Comparison of ENCODE assay signal across 9 mouse cellular contexts in the genomic region with DNA sequence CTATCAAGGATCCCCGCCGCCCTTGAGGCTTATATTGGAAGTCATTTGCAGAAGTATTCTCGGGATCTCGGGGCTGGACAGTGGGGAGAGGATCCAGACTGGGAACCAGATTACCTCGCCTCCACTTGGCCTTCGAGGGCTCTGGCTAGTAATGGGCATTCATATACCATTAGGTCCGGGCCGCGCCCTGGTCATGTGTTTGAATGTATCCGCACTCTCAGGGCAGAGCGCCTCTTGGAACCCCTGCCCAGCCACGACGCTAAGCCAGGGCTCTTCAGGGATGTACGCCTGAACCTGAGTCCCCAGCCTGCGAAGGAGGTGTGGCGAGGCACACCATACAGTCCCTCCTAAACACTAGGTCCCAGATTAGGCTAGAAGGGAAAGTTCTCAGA. TPM values are rescaled to one million over a fixed set of nuclear protein-coding genes. Genes with fewer than 3 reads are reported as not detected.
A peak's percentile ranks its signal among the peaks of the same experiment; 100 is the strongest.
DNase-seq lines count a peak whose midpoint lies in the region; ATAC-seq and TF ChIP-seq lines count a peak whose summit lies in the region.
"Had no signal": no experiment of that assay in that cellular context is flagged by ENCODE, and none has a peak within 500 bp of the region (broad histone marks: within the 10 kb centered on the region; RNA-seq: fewer than 3 reads in every experiment).

No protein-coding gene starts in this region.

- H3K36me3 ChIP-seq in MEL (ENCODE audit: control insufficient read depth in 1 of 2, insufficient read depth in 2 of 2, low read length in 2 of 2): peaks cover 0 to 2% of the 10 kb centered on the region in 2 experiments; a peak in 2 of 4 replicates
- H3K36me3 ChIP-seq in hindbrain, embryonic 10.5 days: no peaks in the 10 kb centered on the region
- H3K36me3 ChIP-seq in midbrain, embryonic 10.5 days: no peaks in the 10 kb centered on the region

- H3K27me3 ChIP-seq in MEL (ENCODE audit: control insufficient read depth in 1 of 2, insufficient read depth in 2 of 2, low read length in 2 of 2): no peaks in the 10 kb centered on the region
- H3K27me3 ChIP-seq in hindbrain, embryonic 10.5 days (ENCODE audit: insufficient read depth, poor library complexity, severe bottlenecking): peaks cover 44% of the 10 kb centered on the region
- peaks cover 34% of the 10 kb centered on the region for H3K27me3 ChIP-seq in midbrain, embryonic 10.5 days (ENCODE audit: low read depth, poor library complexity, severe bottlenecking)

- 0 out of 2 replicates have a peak, but pooled peaks have one; percentile 28 for ATAC-seq in frontal cortex, adult (ENCODE audit: low TSS enrichment)

- no peak for TF ChIP-seq EP300 in MEL (IDR thresholded peaks at IDR 0.05; ENCODE audit: low read depth in 1 of 2, low read length in 2 of 2)

- H3K9me3 ChIP-seq in MEL (replicated peaks; ENCODE audit: insufficient read depth, low read length): no peaks in the 10 kb centered on the region
- H3K9me3 ChIP-seq in hindbrain, embryonic 10.5 days: no peaks in the 10 kb centered on the region
- H3K9me3 ChIP-seq in midbrain, embryonic 10.5 days (replicated peaks): no peaks in the 10 kb centered on the region

- H3K4me1 ChIP-seq in MEL (ENCODE audit: control insufficient read depth in 1 of 2, insufficient read depth in 2 of 2, low read length in 2 of 2): peaks cover 4 to 24% of the 10 kb centered on the region in 2 experiments; a peak in 3 of 4 replicates
- no peaks in the 10 kb centered on the region; the same call in 1 of the 2 replicates for H3K4me1 ChIP-seq in hindbrain, embryonic 10.5 days (replicated peaks)
- peaks cover 17% of the 10 kb centered on the region for H3K4me1 ChIP-seq in midbrain, embryonic 10.5 days

- TF ChIP-seq RAD21 in MEL (IDR thresholded peaks at IDR 0.05; ENCODE audit: low read depth, low read length): no peak

- no peak for TF ChIP-seq POLR2A in MEL (IDR thresholded peaks at IDR 0.05; ENCODE audit: control insufficient read depth in 1 of 2, insufficient read depth in 1 of 2, low read depth in 1 of 2, low read length in 2 of 2, poor library complexity in 1 of 2)

- TF ChIP-seq CTCF in MEL (IDR thresholded peaks at IDR 0.05 in 2 of 3, conservative IDR thresholded peaks at IDR 0.05 in 1 of 3; ENCODE audit: control insufficient read depth in 1 of 3, insufficient read depth in 1 of 3, low read depth in 2 of 3, low read length in 3 of 3, poor library complexity in 1 of 3, severe bottlenecking in 1 of 3): no peak

- H3K27ac ChIP-seq in MEL (ENCODE audit: control insufficient read depth, low read depth, low read length): no peak overlapping the region
- H3K27ac ChIP-seq in hindbrain, embryonic 10.5 days: peak overlapping the region; percentile 73
- H3K27ac ChIP-seq in midbrain, embryonic 10.5 days (replicated peaks): peak overlapping the region; percentile 63

- H3K4me3 ChIP-seq in MEL (ENCODE audit: control insufficient read depth in 1 of 2, insufficient read depth in 1 of 2, low read depth in 2 of 2, low read length in 2 of 2): peak overlapping the region; percentile 11 to 25; a peak in 2 of 4 replicates
- peak overlapping the region; percentile 54 for H3K4me3 ChIP-seq in hindbrain, embryonic 10.5 days
- H3K4me3 ChIP-seq in midbrain, embryonic 10.5 days: peak overlapping the region; percentile 56

- no peak overlapping the region for H3K9ac ChIP-seq in MEL (ENCODE audit: control insufficient read depth, low read depth, low read length, poor library complexity, severe bottlenecking)

- H3K79me2 ChIP-seq in MEL (ENCODE audit: control insufficient read depth, insufficient read depth, low read length, poor library complexity): no peaks in the 10 kb centered on the region

- DNase-seq in frontal cortex, adult 2 months (ENCODE audit: extremely low spot score in 1 of 2, low spot score in 1 of 2): no peak
- no peak for DNase-seq in MEL (ENCODE audit: low read depth, low spot score)
- DNase-seq in hindbrain, embryonic 10.5 days (ENCODE audit: low spot score): peak; percentile 9
- DNase-seq in midbrain, embryonic 10.5 days (ENCODE audit: low spot score): peak; percentile 15
- DNase-seq in gastrocnemius, postnatal 25 days: no peak
- DNase-seq in layer of hippocampus, postnatal 36 days: no peak
- DNase-seq in right cerebral cortex, postnatal 36 days (ENCODE audit: low spot score in 2 of 2): no peak

- WGBS in hindbrain, embryonic 10.5 days: 20% methylated on average over 16 of the region's 16 CpGs
- 14% methylated on average over 16 of the region's 16 CpGs for WGBS in midbrain, embryonic 10.5 days

TF ChIP-seq in MEL, 35 proteins besides CTCF, POLR2A, EP300 and RAD21:
- TF ChIP-seq NRF1 (IDR thresholded peaks at IDR 0.05; ENCODE audit: insufficient read depth, low read depth, low read length, poor library complexity, severe bottlenecking): no peak
- no peak for TF ChIP-seq ELF1 (IDR thresholded peaks at IDR 0.05; ENCODE audit: low read depth, low read length)
- no peak for TF ChIP-seq GABPA (IDR thresholded peaks at IDR 0.05; ENCODE audit: low read depth, low read length)
- TF ChIP-seq HCFC1 (IDR thresholded peaks at IDR 0.05; ENCODE audit: low read depth, low read length): no peak
- no peak for TF ChIP-seq ZNF384 (IDR thresholded peaks at IDR 0.05; ENCODE audit: low read depth, low read length)
- TF ChIP-seq KAT2A (conservative IDR thresholded peaks at IDR 0.05; ENCODE audit: low read depth, low read length): no peak
- TF ChIP-seq SMC3 (IDR thresholded peaks at IDR 0.05; ENCODE audit: low read depth, low read length): no peak
- no peak for TF ChIP-seq RCOR1 (IDR thresholded peaks at IDR 0.05; ENCODE audit: low read depth, low read length)
- no peak for TF ChIP-seq CHD2 (IDR thresholded peaks at IDR 0.05; ENCODE audit: low read length)
- no peak for TF ChIP-seq ZKSCAN1 (IDR thresholded peaks at IDR 0.05; ENCODE audit: low read depth, low read length)
- no peak for TF ChIP-seq MEF2A (IDR thresholded peaks at IDR 0.05; ENCODE audit: extremely low read depth, insufficient replicate concordance, low read depth, low read length, poor library complexity, severe bottlenecking)
- no peak for TF ChIP-seq MYC (IDR thresholded peaks at IDR 0.05; ENCODE audit: low read depth, low read length)
- no peak for TF ChIP-seq POLR2AphosphoS5 (IDR thresholded peaks at IDR 0.05; ENCODE audit: borderline replicate concordance, low read depth, low read length)
- TF ChIP-seq CHD1 (IDR thresholded peaks at IDR 0.05; ENCODE audit: low read depth, low read length): no peak
- no peak for TF ChIP-seq USF1 (IDR thresholded peaks at IDR 0.05; ENCODE audit: low read depth, low read length)
TF ChIP-seq in MEL: peak in this region for 0.

RNA-seq across cellular contexts. Expression of gene Avpr2, which starts 10.9 kb away (rescaled TPM):
- polyA plus RNA-seq in frontal cortex, adult 2 months (2012; rRNA removed): not detected in 2 replicates
- 0.10 and 0.35 TPM in 2 replicates for total RNA-seq in MEL (2012; rRNA removed)
- polyA plus RNA-seq in MEL (2012; ENCODE audit: insufficient read depth in 1 of 2, insufficient read length in 2 of 2, low read depth in 1 of 2, low replicate concordance in 2 of 2, missing spikeins in 1 of 2): under 1 TPM in 1 of 2 experiments, not detected in 1; 0.49 TPM
- 0.16 TPM in 1 of 2 replicates, not detected in the other for polyA plus RNA-seq in hindbrain, embryonic 10.5 days (2016; fragmentation: Nextera tagmentation; extraction: Ambion mirVana)
- 0.14 TPM in 1 of 2 replicates, not detected in the other for polyA plus RNA-seq in midbrain, embryonic 10.5 days (2016; fragmentation: Nextera tagmentation; extraction: Ambion mirVana)
- total RNA-seq in gastrocnemius, postnatal 25 days (2021): not detected
- total RNA-seq in layer of hippocampus, postnatal 36 days (2021): not detected
- total RNA-seq: heart, adult 18-20 months had no signal

RNA-seq across cellular contexts. Expression of gene L1cam, which starts 14.9 kb away (rescaled TPM):
- 88.7 and 113 TPM in 2 replicates for polyA plus RNA-seq in frontal cortex, adult 2 months (2012; rRNA removed)
- total RNA-seq in MEL (2012; rRNA removed): 0.52 and 0.73 TPM in 2 replicates
- polyA plus RNA-seq in MEL (2012; ENCODE audit: insufficient read depth in 1 of 2, insufficient read length in 2 of 2, low read depth in 1 of 2, low replicate concordance in 2 of 2, missing spikeins in 1 of 2): under 1 TPM in 1 of 2 experiments, not detected in 1; 0.96 TPM
- polyA plus RNA-seq in hindbrain, embryonic 10.5 days (2016; fragmentation: Nextera tagmentation; extraction: Ambion mirVana): 13.4 and 26.1 TPM in 2 replicates
- polyA plus RNA-seq in midbrain, embryonic 10.5 days (2016; fragmentation: Nextera tagmentation; extraction: Ambion mirVana): 7.4 and 14.4 TPM in 2 replicates
- total RNA-seq in gastrocnemius, postnatal 25 days (2021): 1 to 10 TPM; 1.2 to 2.3 TPM
- total RNA-seq in layer of hippocampus, postnatal 36 days (2021): 100 to 1,000 TPM; 134 TPM

RNA-seq across cellular contexts. Expression of gene Arhgap4, which starts 40.6 kb away (rescaled TPM):
- polyA plus RNA-seq in frontal cortex, adult 2 months (2012; rRNA removed): 6.4 and 7.3 TPM in 2 replicates
- 9.6 and 10.3 TPM in 2 replicates for total RNA-seq in MEL (2012; rRNA removed)
- polyA plus RNA-seq in MEL (2012; ENCODE audit: insufficient read depth in 1 of 2, insufficient read length in 2 of 2, low read depth in 1 of 2, low replicate concordance in 2 of 2, missing spikeins in 1 of 2): 10 to 100 TPM in 1 of 2 experiments, not detected in 1; 24.5 TPM
- polyA plus RNA-seq in hindbrain, embryonic 10.5 days (2016; fragmentation: Nextera tagmentation; extraction: Ambion mirVana): 2.2 TPM in 2 replicates
- 1.9 and 2.7 TPM in 2 replicates for polyA plus RNA-seq in midbrain, embryonic 10.5 days (2016; fragmentation: Nextera tagmentation; extraction: Ambion mirVana)
- total RNA-seq in gastrocnemius, postnatal 25 days (2021): 1 to 10 TPM in 1 of 2 experiments, under 1 TPM in 1; 0.41 to 1.6 TPM
- total RNA-seq in layer of hippocampus, postnatal 36 days (2021): 1 to 10 TPM; 5.4 to 6.4 TPM

RNA-seq across cellular contexts. Expression of gene Naa10, which starts 40.7 kb away (rescaled TPM):
- polyA plus RNA-seq in frontal cortex, adult 2 months (2012; rRNA removed): 77.6 and 80.3 TPM in 2 replicates
- total RNA-seq in MEL (2012; rRNA removed): 155 and 174 TPM in 2 replicates
- polyA plus RNA-seq in MEL (2012; ENCODE audit: insufficient read depth in 1 of 2, insufficient read length in 2 of 2, low read depth in 1 of 2, low replicate concordance in 2 of 2, missing spikeins in 1 of 2): 100 to 1,000 TPM; 253 to 417 TPM
- 148 and 159 TPM in 2 replicates for polyA plus RNA-seq in hindbrain, embryonic 10.5 days (2016; fragmentation: Nextera tagmentation; extraction: Ambion mirVana)
- 144 and 159 TPM in 2 replicates for polyA plus RNA-seq in midbrain, embryonic 10.5 days (2016; fragmentation: Nextera tagmentation; extraction: Ambion mirVana)
- 10 to 100 TPM; 59.1 to 60.5 TPM for total RNA-seq in gastrocnemius, postnatal 25 days (2021)
- total RNA-seq in layer of hippocampus, postnatal 36 days (2021): 10 to 100 TPM; 65.5 to 70.5 TPM

RNA-seq across cellular contexts. Expression of gene Renbp, which starts 49.6 kb away (rescaled TPM):
- polyA plus RNA-seq in frontal cortex, adult 2 months (2012; rRNA removed): 9.2 and 10.0 TPM in 2 replicates
- 18.8 and 22.7 TPM in 2 replicates for total RNA-seq in MEL (2012; rRNA removed)
- 10 to 100 TPM in 1 of 2 experiments, not detected in 1; 38.0 TPM for polyA plus RNA-seq in MEL (2012; ENCODE audit: insufficient read depth in 1 of 2, insufficient read length in 2 of 2, low read depth in 1 of 2, low replicate concordance in 2 of 2, missing spikeins in 1 of 2)
- polyA plus RNA-seq in hindbrain, embryonic 10.5 days (2016; fragmentation: Nextera tagmentation; extraction: Ambion mirVana): 20.6 and 25.8 TPM in 2 replicates
- 16.8 and 23.3 TPM in 2 replicates for polyA plus RNA-seq in midbrain, embryonic 10.5 days (2016; fragmentation: Nextera tagmentation; extraction: Ambion mirVana)
- total RNA-seq in gastrocnemius, postnatal 25 days (2021): 1 to 10 TPM; 1.7 to 2.5 TPM
- 1 to 10 TPM; 3.0 to 4.2 TPM for total RNA-seq in layer of hippocampus, postnatal 36 days (2021)

Comparison
In these comparisons a context has a peak if more than half of its experiments do, and no peak if none do; other contexts are left out.
1. DNase-seq: peak in hindbrain, embryonic 10.5 days (single experiment) and midbrain, embryonic 10.5 days (single experiment); none in frontal cortex, adult 2 months (0 of 2), MEL (single experiment), gastrocnemius, postnatal 25 days (single experiment), layer of hippocampus, postnatal 36 days (0 of 2) and right cerebral cortex, postnatal 36 days (0 of 2).
2. Peak in every context shown above with its lines, with median percentiles within 50 percentile points of each other: H3K4me3 ChIP-seq.